30 mouse cellular contexts compared by ENCODE assay signal in the genomic region with DNA sequence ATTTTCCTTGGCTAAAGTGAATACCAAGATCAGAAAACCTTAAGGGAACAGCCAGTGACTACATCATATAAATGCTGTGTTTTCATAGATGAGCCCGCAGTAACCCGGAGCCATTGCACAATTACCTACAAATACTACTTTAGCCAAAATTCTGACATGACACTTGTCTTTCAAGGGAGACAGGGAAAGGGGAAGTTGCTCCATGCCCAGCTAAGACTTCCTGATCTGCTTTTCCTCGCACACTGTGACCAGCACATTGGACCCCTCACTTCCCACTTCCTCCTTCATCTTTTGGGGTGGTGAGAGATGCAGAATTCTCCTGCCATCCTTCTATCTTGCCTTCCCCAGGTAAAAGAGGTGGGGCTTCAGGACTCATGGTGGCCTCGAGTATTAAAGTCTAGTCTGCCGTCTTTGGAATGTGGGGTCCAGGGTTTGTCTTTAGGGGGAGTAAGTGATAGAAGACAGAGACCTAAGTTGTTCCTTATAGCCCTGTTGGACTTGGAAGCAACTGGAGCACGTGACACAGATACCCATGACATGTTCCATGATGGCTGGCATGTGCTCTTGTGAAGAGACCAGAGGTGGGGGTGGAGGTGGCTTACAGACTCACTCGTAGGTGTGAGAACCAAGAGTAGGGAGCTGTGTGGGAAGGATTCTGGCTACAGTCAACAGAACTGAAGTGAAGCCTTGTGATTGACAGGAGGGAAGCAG. TPM values are rescaled to one million over a fixed set of nuclear protein-coding genes. Genes with fewer than 3 reads are reported as not detected.
DNase-seq lines count a peak whose midpoint lies in the region; ATAC-seq and TF ChIP-seq lines count a peak whose summit lies in the region.
"Had no signal": no experiment of that assay in that cellular context is flagged by ENCODE, and none has a peak within 500 bp of the region (broad histone marks: within the 10 kb centered on the region; RNA-seq: fewer than 3 reads in every experiment).

No protein-coding gene starts in this region.

- WGBS in liver, postnatal 0 days (ENCODE audit: insufficient replicate concordance), result 64% methylated on average over 7 of the region's 7 CpGs
- 93% methylated on average over 7 of the region's 7 CpGs for WGBS in kidney, embryonic 16.5 days
- WGBS in kidney, adult 2 months, result 94% methylated on average over 7 of the region's 7 CpGs

- H3K9me3 ChIP-seq in liver, postnatal 0 days (ENCODE audit: low read length), result no peaks in the 10 kb centered on the region
- no peaks in the 10 kb centered on the region for H3K9me3 ChIP-seq in G1E (replicated peaks)
- no peaks in the 10 kb centered on the region for H3K9me3 ChIP-seq in kidney, embryonic 16.5 days (ENCODE audit: low read length)
- H3K9me3 ChIP-seq: embryonic facial prominence, embryonic 12.5 days; forebrain, embryonic 13.5 days; limb, embryonic 15.5 days had no signal

- TF ChIP-seq POLR2A in kidney, adult 2 months (IDR thresholded peaks at IDR 0.05; ENCODE audit: low read depth, low read length), result no peak

- H3K36me3 ChIP-seq in liver, postnatal 0 days (replicated peaks; ENCODE audit: insufficient read depth, low read length), result peaks cover 13% of the 10 kb centered on the region
- H3K36me3 ChIP-seq in G1E (replicated peaks), result peaks cover 81% of the 10 kb centered on the region
- no peaks in the 10 kb centered on the region; the same call in 1 of the 2 replicates for H3K36me3 ChIP-seq in kidney, embryonic 16.5 days (ENCODE audit: insufficient read depth, low read length)
- H3K36me3 ChIP-seq in kidney, adult 2 months (ENCODE audit: control insufficient read depth, insufficient read depth, low read length), result no peaks in the 10 kb centered on the region

- no peak for TF ChIP-seq CTCF in liver, postnatal 0 days (IDR thresholded peaks at IDR 0.05; ENCODE audit: low read depth)
- TF ChIP-seq CTCF in G1E (IDR thresholded peaks at IDR 0.05; ENCODE audit: low read depth, low read length), result no peak
- TF ChIP-seq CTCF in kidney, adult 2 months (conservative IDR thresholded peaks at IDR 0.05; ENCODE audit: insufficient read depth, insufficient read length, low read depth, low read length), result no peak

- no peak overlapping the region for H3K9ac ChIP-seq in liver, postnatal 0 days (replicated peaks)
- H3K9ac ChIP-seq in kidney, embryonic 16.5 days (replicated peaks; ENCODE audit: low read length), result no peak overlapping the region
- H3K9ac ChIP-seq: embryonic facial prominence, embryonic 12.5 days; forebrain, embryonic 13.5 days; limb, embryonic 15.5 days had no signal

- H3K4me2 ChIP-seq in liver, postnatal 0 days (ENCODE audit: low read depth, low read length), result no peak overlapping the region
- H3K4me2 ChIP-seq in kidney, embryonic 16.5 days (replicated peaks; ENCODE audit: low read depth, low read length), result no peak overlapping the region
- H3K4me2 ChIP-seq: embryonic facial prominence, embryonic 12.5 days; forebrain, embryonic 13.5 days; limb, embryonic 15.5 days had no signal

- H3K27me3 ChIP-seq in liver, postnatal 0 days (ENCODE audit: insufficient read depth, low read length), result no peaks in the 10 kb centered on the region
- H3K27me3 ChIP-seq in G1E (ENCODE audit: insufficient read depth, low read length), result no peaks in the 10 kb centered on the region
- no peaks in the 10 kb centered on the region for H3K27me3 ChIP-seq in kidney, embryonic 16.5 days (ENCODE audit: insufficient read depth, low read length)
- H3K27me3 ChIP-seq in kidney, adult 2 months (replicated peaks; ENCODE audit: control insufficient read depth, insufficient read depth, low read length), result no peaks in the 10 kb centered on the region
- H3K27me3 ChIP-seq: embryonic facial prominence, embryonic 12.5 days; forebrain, embryonic 13.5 days; limb, embryonic 15.5 days had no signal

- 0 out of 2 replicates have a peak, but pooled peaks have one; percentile 21 for ATAC-seq in liver, postnatal 0 days
- peak; percentile 25; the same call in 1 of the 2 replicates for ATAC-seq in G1E (ENCODE audit: extremely low read depth, insufficient number of reproducible peaks, low FRiP score, poor library complexity, severe bottlenecking)
- peak; percentile 76 for ATAC-seq in monocyte, adult 5-6 weeks (replicated peaks; ENCODE audit: insufficient number of reproducible peaks, low FRiP score, low TSS enrichment, poor library complexity, severe bottlenecking)
- no peak for ATAC-seq in kidney, embryonic 16.5 days (ENCODE audit: low FRiP score, low TSS enrichment)
- ATAC-seq: forebrain, embryonic 13.5 days; intestine, embryonic 16.5 days had no signal

- H3K27ac ChIP-seq in liver, postnatal 0 days (ENCODE audit: low read depth), result no peak overlapping the region
- 0 out of 2 replicates have a peak overlapping the region, but pooled peaks have one; percentile 5 for H3K27ac ChIP-seq in brown adipose tissue, adult 24 weeks (replicated peaks; ENCODE audit: low read depth, low read length)
- no peak overlapping the region for H3K27ac ChIP-seq in kidney, embryonic 16.5 days (ENCODE audit: low read length)
- no peak overlapping the region for H3K27ac ChIP-seq in kidney, adult 2 months (ENCODE audit: insufficient read depth, low read depth, low read length)
- H3K27ac ChIP-seq: embryonic facial prominence, embryonic 12.5 days; forebrain, embryonic 13.5 days; kidney, postnatal 0 days; limb, embryonic 15.5 days had no signal

- no peak overlapping the region for H3K4me3 ChIP-seq in liver, postnatal 0 days (ENCODE audit: low read depth, low read length)
- no peak overlapping the region for H3K4me3 ChIP-seq in G1E (ENCODE audit: low read depth, low read length)
- H3K4me3 ChIP-seq in brown adipose tissue, adult 24 weeks (ENCODE audit: insufficient read depth, low read depth, low read length), result no peak overlapping the region
- no peak overlapping the region for H3K4me3 ChIP-seq in kidney, embryonic 16.5 days (ENCODE audit: low read length)
- H3K4me3 ChIP-seq in kidney, adult 2 months (ENCODE audit: insufficient read depth, low read depth, low read length), result no peak overlapping the region
- H3K4me3 ChIP-seq: embryonic facial prominence, embryonic 12.5 days; erythroblast, embryonic 14.5 days; forebrain, embryonic 13.5 days; limb, embryonic 15.5 days; myocyte had no signal

- no peak for DNase-seq in liver, postnatal 0 days
- no peak for DNase-seq in liver
- peak; percentile 37 for DNase-seq in G1E (ENCODE audit: low spot score)
- no peak for DNase-seq in kidney, adult 2 months
- no peak for DNase-seq in layer of hippocampus, postnatal 14 days (ENCODE audit: low spot score in 2 of 2)
- DNase-seq: adrenal gland, postnatal 14 days; cerebellum, adult 2 months; gastrocnemius, postnatal 10 days; lung, adult 2 months; lung, postnatal 4 days; midbrain, embryonic 14.5 days; thymus, adult 18-20 months had no signal

- TF ChIP-seq EP300 in liver, postnatal 0 days (IDR thresholded peaks at IDR 0.05; ENCODE audit: low read depth), result no peak

- H3K4me1 ChIP-seq in liver, postnatal 0 days (ENCODE audit: insufficient read depth), result peaks cover 18% of the 10 kb centered on the region
- H3K4me1 ChIP-seq in G1E (ENCODE audit: insufficient read depth, low read depth, low read length), result peaks cover 27% of the 10 kb centered on the region
- H3K4me1 ChIP-seq in brown adipose tissue, adult 24 weeks (ENCODE audit: control insufficient read depth, insufficient read depth, insufficient read length, low read length), result peaks cover 8% of the 10 kb centered on the region
- peaks cover 13% of the 10 kb centered on the region; the same call in 1 of the 2 replicates for H3K4me1 ChIP-seq in kidney, embryonic 16.5 days (ENCODE audit: insufficient read depth, low read length)
- peaks cover 2% of the 10 kb centered on the region; the same call in 1 of the 2 replicates for H3K4me1 ChIP-seq in kidney, adult 2 months (ENCODE audit: control insufficient read depth, insufficient read depth, low read length)
- H3K4me1 ChIP-seq: embryonic facial prominence, embryonic 12.5 days; forebrain, embryonic 13.5 days had no signal

RNA-seq across cellular contexts. Expression of gene Gpr183, which starts 30.0 kb away (rescaled TPM):
- polyA plus RNA-seq in liver, postnatal 0 days (2015; fragmentation: Nextera tagmentation; extraction: Ambion mirVana), result 0.94 and 0.95 TPM in 2 replicates
- total RNA-seq in G1E (2014; fragmentation: Nextera tagmentation) (0.24 TPM in 1 of 2 replicates, not detected in the other), G1E (2017) (6.9 and 7.1 TPM in 2 replicates)
- polyA plus RNA-seq in G1E (2012), result 0.07 and 0.08 TPM in 2 replicates
- 1.3 TPM in 2 replicates for polyA plus RNA-seq in brown adipose tissue, adult 24 weeks (2012; ENCODE audit: insufficient read depth, insufficient read length, missing spikeins)
- 14.6 to 34.3 TPM (median 25.6 TPM) in 3 replicates for total RNA-seq in monocyte, adult 5-6 weeks (2017)
- polyA plus RNA-seq in kidney, embryonic 16.5 days (2015; fragmentation: Nextera tagmentation; extraction: Ambion mirVana), result 4.0 and 4.9 TPM in 2 replicates
- polyA plus RNA-seq in kidney, adult 2 months (2012; rRNA removed), result 0.65 and 1.7 TPM in 2 replicates
- under 1 TPM; 0.76 to 0.88 TPM for total RNA-seq in layer of hippocampus, postnatal 14 days (2021)

RNA-seq across cellular contexts. Expression of gene Timm8a2, which starts 39.5 kb away (rescaled TPM):
- polyA plus RNA-seq in liver, postnatal 0 days (2015; fragmentation: Nextera tagmentation; extraction: Ambion mirVana), result not detected in 2 replicates
- not detected in 2 replicates for total RNA-seq in G1E (2014; fragmentation: Nextera tagmentation)
- 0.35 TPM in 1 of 2 replicates, not detected in the other for total RNA-seq in G1E (2017)
- polyA plus RNA-seq in G1E (2012), result 0.05 TPM in 1 of 2 replicates, not detected in the other
- polyA plus RNA-seq in brown adipose tissue, adult 24 weeks (2012; ENCODE audit: insufficient read depth, insufficient read length, missing spikeins), result not detected in 2 replicates
- not detected in 3 replicates for total RNA-seq in monocyte, adult 5-6 weeks (2017)
- not detected in 2 replicates for polyA plus RNA-seq in kidney, embryonic 16.5 days (2015; fragmentation: Nextera tagmentation; extraction: Ambion mirVana)
- 0.18 TPM in 1 of 2 replicates, not detected in the other for polyA plus RNA-seq in kidney, adult 2 months (2012; rRNA removed)
- not detected for total RNA-seq in layer of hippocampus, postnatal 14 days (2021)
- total RNA-seq: adrenal gland, postnatal 14 days; gastrocnemius, postnatal 10 days; heart, adult 8-10 months; layer of hippocampus, adult 18-20 months; left cerebral cortex, adult 18-20 months; left cerebral cortex, postnatal 36 days had no signal
- polyA plus RNA-seq: C2C12; embryonic facial prominence, embryonic 12.5 days; erythroblast, embryonic 14.5 days; forebrain, embryonic 13.5 days; frontal cortex, adult 2 months; heart, postnatal 0 days; hindbrain, embryonic 11.5 days; intestine, embryonic 16.5 days; kidney, postnatal 0 days; limb, embryonic 15.5 days; lung, adult 2 months; midbrain, embryonic 14.5 days; myocyte had no signal
